Mouse (Mus musculus): Measurements from ENCODE around the gene Vmn2r83. TPM values are rescaled to one million over a fixed set of nuclear protein-coding genes. Genes with fewer than 3 reads are reported as not detected.

The Vmn2r83 gene
- polyA plus RNA-seq, 1 experiment from 2014 or later, result not detected

DNA sequence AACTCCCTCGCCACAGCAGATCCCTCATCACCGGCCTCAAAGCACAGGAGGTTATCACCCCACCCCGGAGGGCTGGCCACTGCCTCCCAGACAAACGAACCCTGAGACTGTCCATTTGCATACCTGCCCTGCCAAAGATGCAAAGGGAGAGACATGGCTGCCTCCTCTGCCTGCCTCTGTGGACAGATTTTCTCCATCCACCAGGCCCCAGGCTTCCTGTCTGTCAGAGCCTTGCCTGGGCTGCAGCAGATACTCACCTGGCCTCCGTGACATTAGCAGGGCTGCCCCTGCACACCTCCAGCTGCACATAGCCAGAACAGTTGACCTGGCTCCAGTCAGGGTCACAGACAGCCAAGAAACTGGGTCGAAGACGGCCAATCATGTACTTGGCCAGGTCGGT is 61.7 kb downstream of the Vmn2r83 start:
- 75% methylated on average over 8 of the region's 8 CpGs for WGBS
- ATAC-seq (ENCODE audit: insufficient number of reproducible peaks, low FRiP score, low TSS enrichment, low read depth), result no peak
- Histone ChIP-seq H3K27me3 (no peaks in the 10 kb centered on the region), H3K4me1 (peaks cover 17% of the 10 kb centered on the region), H3K4me2 (no peak overlapping the region), H3K4me3 (no peak overlapping the region), H3K9ac (no peak overlapping the region), H3K27ac (no peak overlapping the region), H3K9me3 (no peaks in the 10 kb centered on the region), H3K36me3 (peaks cover 20% of the 10 kb centered on the region; the same call in 1 of the 2 replicates)

DNA sequence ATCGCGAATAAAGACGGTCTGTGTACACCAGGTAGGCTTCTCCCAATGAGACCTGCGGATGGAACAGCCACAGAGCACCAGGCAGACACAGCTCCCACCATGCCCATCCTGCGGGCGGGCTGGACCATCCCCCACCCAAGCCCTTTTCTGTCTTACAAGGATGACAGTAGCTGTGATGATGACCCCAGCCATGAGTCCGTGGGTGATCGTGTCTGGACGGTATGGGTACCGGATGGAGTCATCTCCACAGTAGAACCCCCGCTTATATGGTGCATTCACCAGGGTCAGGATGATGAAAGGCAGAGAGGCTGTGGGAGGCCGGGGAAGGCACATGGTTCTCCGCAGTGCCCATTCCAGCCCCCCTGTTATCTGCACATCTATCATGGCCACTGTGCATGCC is 62.2 kb downstream of the Vmn2r83 start:
- H3K4me2 ChIP-seq, result no peak overlapping the region

DNA sequence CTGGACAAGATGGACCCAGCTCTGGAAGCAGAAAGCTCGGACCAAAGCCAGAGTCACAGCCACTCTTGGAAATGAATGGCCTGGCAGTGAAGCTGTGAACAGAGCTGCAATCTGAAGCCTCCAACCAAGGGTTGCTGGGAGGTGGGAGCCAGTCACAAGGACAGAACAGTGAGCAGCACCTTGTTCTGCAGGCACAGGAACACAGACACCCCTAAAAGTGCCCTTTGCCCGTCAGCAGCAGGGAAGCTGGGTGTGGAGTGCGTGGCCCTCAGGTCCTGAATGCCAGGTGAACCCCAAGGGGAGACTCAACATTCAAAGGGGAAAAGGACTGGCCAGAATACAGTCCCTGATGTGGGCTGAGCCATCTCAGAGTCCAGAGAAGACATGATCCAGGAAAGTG is 63.1 kb downstream of the Vmn2r83 start:
- H3K27ac ChIP-seq, result no peak overlapping the region
- no peaks in the 10 kb centered on the region for H3K27me3 ChIP-seq
- peaks cover 17% of the 10 kb centered on the region for H3K4me1 ChIP-seq
- no peak overlapping the region for H3K4me2 ChIP-seq
- H3K9me3 ChIP-seq, result no peaks in the 10 kb centered on the region
- no peak overlapping the region for H3K9ac ChIP-seq
- H3K4me3 ChIP-seq, result no peak overlapping the region
- H3K36me3 ChIP-seq, result peaks cover 8% of the 10 kb centered on the region; the same call in 1 of the 2 replicates
- ATAC-seq (ENCODE audit: insufficient number of reproducible peaks, low FRiP score, low TSS enrichment, low read depth), result no peak
- WGBS, result 84% methylated on average over 3 of the region's 3 CpGs

More for the DNA sequence above, 62.2 kb downstream of the Vmn2r83 start:
- peaks cover 16% of the 10 kb centered on the region; the same call in 1 of the 2 replicates for H3K36me3 ChIP-seq
- no peak for ATAC-seq (ENCODE audit: insufficient number of reproducible peaks, low FRiP score, low TSS enrichment, low read depth)
- peaks cover 17% of the 10 kb centered on the region for H3K4me1 ChIP-seq
- no peak overlapping the region for H3K27ac ChIP-seq
- no peaks in the 10 kb centered on the region for H3K27me3 ChIP-seq
- H3K4me3 ChIP-seq, result no peak overlapping the region
- 92% methylated on average over 13 of the region's 13 CpGs for WGBS
- no peaks in the 10 kb centered on the region for H3K9me3 ChIP-seq
- no peak overlapping the region for H3K9ac ChIP-seq

DNA sequence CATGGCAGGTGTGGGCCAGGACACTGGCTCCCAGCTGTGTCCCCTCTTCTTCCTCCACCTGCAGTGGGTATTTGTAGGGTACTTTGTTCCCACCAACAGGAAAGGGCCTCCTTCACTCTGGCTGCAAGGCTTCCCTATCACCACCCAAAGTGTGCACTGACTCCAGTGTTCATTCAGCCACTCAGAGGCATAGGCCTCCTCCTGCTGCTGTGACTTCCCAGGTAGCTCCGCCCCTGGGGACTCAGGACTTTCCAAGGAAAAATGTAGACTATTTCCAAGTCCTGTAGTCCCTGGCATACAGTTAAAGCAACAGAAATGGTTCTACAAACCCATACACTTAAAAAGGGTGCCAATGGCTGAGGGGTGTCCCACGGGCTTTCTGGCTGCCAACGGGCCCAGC is 64.1 kb downstream of the Vmn2r83 start:
- Histone ChIP-seq H3K4me3 (peak overlapping the region; percentile 63), H3K9ac (peak overlapping the region; percentile 44; the same call in 1 of the 2 replicates), H3K27ac (peak overlapping the region; percentile 69), H3K27me3 (no peaks in the 10 kb centered on the region), H3K9me3 (no peaks in the 10 kb centered on the region), H3K4me2 (peak overlapping the region; percentile 96), H3K4me1 (peaks cover 17% of the 10 kb centered on the region), H3K36me3 (no peaks in the 10 kb centered on the region)
- ATAC-seq (ENCODE audit: insufficient number of reproducible peaks, low FRiP score, low TSS enrichment, low read depth), result no peak
- 24% methylated on average over 3 of the region's 3 CpGs for WGBS

- Histone ChIP-seq H3K27ac (peak within 1 kb of the TSS; percentile 69), H3K36me3 (peaks cover 3% of the 10 kb centered on the region), H3K4me1 (peaks cover 17% of the 10 kb centered on the region), H3K9me3 (no peaks in the 10 kb centered on the region), H3K4me2 (peak within 1 kb of the TSS; percentile 96), H3K27me3 (no peaks in the 10 kb centered on the region), H3K4me3 (peak within 1 kb of the TSS; percentile 63), H3K9ac (peak within 1 kb of the TSS; percentile 44)
- ATAC-seq (ENCODE audit: insufficient number of reproducible peaks, low FRiP score, low TSS enrichment, low read depth), result peak; percentile 11
- WGBS, result under 1% methylated on average over 51 of the region's 52 CpGs
These were observed 64.8 kb downstream of the Vmn2r83 start, which contains the start of gene Plpp2 for GRCm38 (mm10) chr10:79533126-79533911. Gene Plpp2, minus strand, starts transcription at chr10:79533796.

DNA sequence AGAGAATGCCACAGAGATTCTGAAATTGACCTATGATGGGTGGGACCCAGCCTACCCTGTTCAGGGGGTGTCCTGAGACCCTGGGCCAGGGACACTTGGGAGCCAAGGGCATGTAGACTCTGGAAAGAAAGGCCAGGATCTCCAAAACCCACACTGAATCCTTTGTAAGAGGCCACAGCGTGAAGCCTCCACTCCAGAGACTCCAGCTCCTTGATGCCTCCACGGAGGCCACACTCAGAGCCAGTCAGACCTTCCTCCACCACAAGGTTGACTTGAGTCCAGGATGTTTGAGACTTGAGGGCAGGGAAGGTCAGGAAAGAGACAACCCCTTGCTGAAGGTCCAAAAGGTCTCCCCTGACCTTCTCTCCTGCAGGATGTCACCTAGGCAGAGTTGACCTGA is 65.9 kb downstream of the Vmn2r83 start:
- H3K9ac ChIP-seq, result no peak overlapping the region
- no peak for ATAC-seq (ENCODE audit: insufficient number of reproducible peaks, low FRiP score, low TSS enrichment, low read depth)
- H3K27me3 ChIP-seq, result no peaks in the 10 kb centered on the region
- H3K4me2 ChIP-seq, result no peak overlapping the region
- peaks cover 14% of the 10 kb centered on the region for H3K36me3 ChIP-seq
- no peaks in the 10 kb centered on the region for H3K9me3 ChIP-seq
- WGBS, result 80% methylated on average over 2 of the region's 2 CpGs
- H3K27ac ChIP-seq, result no peak overlapping the region
- H3K4me3 ChIP-seq, result no peak overlapping the region
- peaks cover 17% of the 10 kb centered on the region for H3K4me1 ChIP-seq

GRCm38 (mm10) chr10:79535431-79535830 is 66.9 kb downstream of the Vmn2r83 start:
- no peak overlapping the region for H3K27ac ChIP-seq
- H3K27me3 ChIP-seq, result no peaks in the 10 kb centered on the region
- H3K4me1 ChIP-seq, result peaks cover 17% of the 10 kb centered on the region
- no peak overlapping the region for H3K4me3 ChIP-seq
- 67% methylated on average over 1 of the region's 1 CpGs for WGBS
- H3K36me3 ChIP-seq, result peaks cover 24% of the 10 kb centered on the region
- no peak for ATAC-seq (ENCODE audit: insufficient number of reproducible peaks, low FRiP score, low TSS enrichment, low read depth)
- no peak overlapping the region for H3K4me2 ChIP-seq
- H3K9me3 ChIP-seq, result no peaks in the 10 kb centered on the region
- H3K9ac ChIP-seq, result no peak overlapping the region

- H3K4me3 ChIP-seq, result no peak overlapping the region
- H3K4me2 ChIP-seq, result no peak overlapping the region
- no peaks in the 10 kb centered on the region for H3K27me3 ChIP-seq
- peaks cover 17% of the 10 kb centered on the region for H3K4me1 ChIP-seq
- H3K27ac ChIP-seq, result no peak overlapping the region
- WGBS, result 69% methylated on average over 12 of the region's 12 CpGs
- no peak overlapping the region for H3K9ac ChIP-seq
- no peaks in the 10 kb centered on the region for H3K9me3 ChIP-seq
- ATAC-seq (ENCODE audit: insufficient number of reproducible peaks, low FRiP score, low TSS enrichment, low read depth), result no peak
- H3K36me3 ChIP-seq, result peaks cover 35% of the 10 kb centered on the region
These were observed 68.0 kb downstream of the Vmn2r83 start for GRCm38 (mm10) chr10:79536461-79537080.

GRCm38 (mm10) chr10:79537271-79537670 is 68.7 kb downstream of the Vmn2r83 start:
- 86% methylated on average over 7 of the region's 7 CpGs for WGBS
- no peak overlapping the region for H3K4me2 ChIP-seq
- no peak for ATAC-seq (ENCODE audit: insufficient number of reproducible peaks, low FRiP score, low TSS enrichment, low read depth)
- peaks cover 17% of the 10 kb centered on the region for H3K4me1 ChIP-seq
- H3K36me3 ChIP-seq, result peaks cover 42% of the 10 kb centered on the region
- H3K4me3 ChIP-seq, result no peak overlapping the region
- H3K9ac ChIP-seq, result no peak overlapping the region
- no peaks in the 10 kb centered on the region for H3K27me3 ChIP-seq
- H3K9me3 ChIP-seq, result no peaks in the 10 kb centered on the region
- H3K27ac ChIP-seq, result no peak overlapping the region

GRCm38 (mm10) chr10:79537781-79538180 is 69.2 kb downstream of the Vmn2r83 start:
- Histone ChIP-seq H3K36me3 (peaks cover 47% of the 10 kb centered on the region), H3K9me3 (no peaks in the 10 kb centered on the region), H3K4me2 (no peak overlapping the region), H3K4me1 (peaks cover 12% of the 10 kb centered on the region), H3K4me3 (no peak overlapping the region), H3K27me3 (no peaks in the 10 kb centered on the region), H3K9ac (no peak overlapping the region), H3K27ac (no peak overlapping the region)
- no peak for ATAC-seq (ENCODE audit: insufficient number of reproducible peaks, low FRiP score, low TSS enrichment, low read depth)
- 90% methylated on average over 2 of the region's 2 CpGs for WGBS

DNA sequence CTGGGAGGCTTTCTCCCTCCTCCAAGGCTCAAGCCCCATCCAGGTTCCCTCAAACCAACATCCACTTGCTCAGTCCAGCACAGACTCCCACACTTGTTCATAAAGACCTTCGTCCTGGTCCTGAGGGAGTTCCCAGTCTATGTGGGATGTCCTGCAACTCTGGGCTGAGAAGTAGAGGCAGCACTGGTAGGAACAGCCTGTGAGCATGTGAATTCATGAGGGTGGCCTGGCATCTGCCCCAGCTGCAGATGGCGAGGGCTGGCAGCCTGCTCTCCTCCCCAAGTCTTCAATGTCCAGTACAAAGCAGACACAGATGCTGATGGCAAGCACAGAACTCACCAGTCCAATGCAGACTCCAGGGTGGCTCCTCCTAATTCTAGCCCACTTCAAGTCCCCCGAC is 69.8 kb downstream of the Vmn2r83 start:
- ATAC-seq (ENCODE audit: insufficient number of reproducible peaks, low FRiP score, low TSS enrichment, low read depth), result no peak
- no peak overlapping the region for H3K4me2 ChIP-seq
- no peak overlapping the region for H3K27ac ChIP-seq
- H3K4me1 ChIP-seq, result peaks cover 7% of the 10 kb centered on the region
- WGBS, result 81% methylated on average over 3 of the region's 3 CpGs
- no peaks in the 10 kb centered on the region for H3K9me3 ChIP-seq
- no peak overlapping the region for H3K9ac ChIP-seq
- no peak overlapping the region for H3K4me3 ChIP-seq
- H3K36me3 ChIP-seq, result peaks cover 53% of the 10 kb centered on the region
- H3K27me3 ChIP-seq, result no peaks in the 10 kb centered on the region

- Histone ChIP-seq H3K4me3 (no peak overlapping the region), H3K4me2 (no peak overlapping the region), H3K27ac (no peak overlapping the region), H3K9me3 (no peaks in the 10 kb centered on the region), H3K36me3 (peaks cover 58% of the 10 kb centered on the region), H3K27me3 (no peaks in the 10 kb centered on the region), H3K4me1 (peaks cover 1% of the 10 kb centered on the region; the same call in 1 of the 2 replicates), H3K9ac (no peak overlapping the region)
- WGBS, result 60% methylated on average over 4 of the region's 4 CpGs
- no peak for ATAC-seq (ENCODE audit: insufficient number of reproducible peaks, low FRiP score, low TSS enrichment, low read depth)
These were observed 70.3 kb downstream of the Vmn2r83 start for GRCm38 (mm10) chr10:79538873-79539272.
